Mouse (Mus musculus) macrophage (primary cell): ENCODE measurements around the gene Nudt2. TPM values are rescaled to one million over a fixed set of nuclear protein-coding genes. Genes with fewer than 3 reads are reported as not detected.

Source experiments
- H3K27ac ChIP-seq: fragments of 350-480 bp; formaldehyde crosslinking; 2 replicates; pipeline ENCODE4 v1.9.0; 2021
- H3K36me3 ChIP-seq: fragments of 350-480 bp; formaldehyde crosslinking; 2 replicates; pipeline ENCODE4 v1.9.0; 2021; ENCODE audit errors: inconsistent target
- H3K4me3 ChIP-seq: fragments of 350-480 bp; formaldehyde crosslinking; 2 replicates; pipeline ENCODE4 v1.9.0; 2021; ENCODE audit errors: inconsistent target
- H3K79me2 ChIP-seq: fragments of 350-480 bp; formaldehyde crosslinking; 2 replicates; pipeline ENCODE4 v1.9.0; 2021; ENCODE audit errors: inconsistent target
- WGBS: methylation state at CpG from one replicate; pipeline ENCODE4 v1.1.7; 2026; ENCODE audit warnings: inconsistent platforms; ENCODE audit not compliant: missing documents; 5-methylcytosine and 5-hydroxymethylcytosine counted together
- polyA plus RNA-seq: library from polyadenylated mRNA; stranded (reverse); fragments of 250-400 nt; gene quantifications from 3 replicates; pipeline ENCODE4 v1.2.4, GENCODE M21; 2018; ENCODE audit warnings: inconsistent platforms

Nudt2 gene
- polyA plus RNA-seq, 1 experiment from 2014 or later = 26.0 TPM

DNA sequence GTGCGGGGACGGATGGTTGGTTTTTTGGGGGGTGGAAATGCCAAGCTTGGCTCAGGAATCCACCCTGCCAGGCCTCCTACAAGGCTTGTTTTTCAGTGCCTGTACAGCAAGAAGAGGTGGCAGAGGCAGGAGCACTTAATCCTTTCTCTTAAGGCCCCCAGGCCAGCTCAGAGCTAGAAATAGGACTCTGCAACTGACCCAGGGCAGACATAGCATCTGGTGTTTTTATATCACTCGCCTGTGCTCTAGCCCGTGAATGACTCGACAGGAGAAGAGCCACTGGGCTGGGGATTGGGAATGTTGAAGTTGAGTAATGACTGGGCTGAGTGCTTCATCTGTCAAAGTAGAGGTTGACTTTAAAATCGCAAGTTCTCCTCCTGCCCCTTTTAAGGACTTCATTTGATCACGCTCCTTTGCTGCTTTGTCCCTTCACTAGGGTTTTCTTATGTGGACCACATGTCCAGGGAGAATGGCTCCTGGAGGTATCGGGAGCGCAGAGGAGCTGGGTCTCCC lies 12.8 kb downstream of the Nudt2 start:
- Histone ChIP-seq H3K27ac (no peak overlapping the region), H3K4me3 (no peak overlapping the region)
- WGBS = 96% methylated on average over 9 of the region's 9 CpGs

DNA sequence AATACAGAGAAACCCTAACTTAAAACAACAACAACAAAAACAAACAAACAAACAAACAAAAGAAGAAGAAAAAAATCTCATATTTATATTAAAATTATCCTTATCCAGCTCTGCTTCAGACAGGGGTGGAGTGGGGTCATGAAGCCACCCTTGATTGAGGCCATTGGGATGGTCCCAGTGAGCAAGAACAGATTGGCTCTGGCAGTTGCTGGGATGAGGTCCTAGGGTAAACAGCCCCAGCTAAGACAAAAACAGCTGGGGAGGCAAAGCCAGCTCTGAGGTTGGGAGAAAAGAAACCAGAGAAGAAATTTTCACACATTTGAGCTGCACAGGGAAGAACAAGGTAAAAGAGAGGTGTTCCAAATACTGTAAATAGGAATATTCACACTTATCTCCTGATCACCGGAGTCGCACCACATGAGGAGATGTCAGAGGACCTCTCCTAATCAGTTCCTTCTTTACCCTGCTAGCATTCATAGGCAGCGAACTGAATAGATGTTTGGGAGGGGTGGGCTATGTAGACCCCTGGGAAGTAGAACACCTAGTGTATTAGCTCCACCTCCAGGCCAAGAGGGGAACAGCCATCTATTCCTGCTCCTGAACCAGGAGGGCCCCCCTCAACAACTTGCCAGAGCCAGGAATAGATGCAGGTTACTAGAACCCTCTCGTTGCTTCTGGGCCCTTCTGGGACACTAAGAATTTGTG lies 14.0 kb downstream of the Nudt2 start:
- H3K79me2 ChIP-seq = no peaks in the 10 kb centered on the region
- WGBS = 92% methylated on average over 4 of the region's 4 CpGs
- no peak overlapping the region for H3K4me3 ChIP-seq
- H3K36me3 ChIP-seq = 0 out of 2 replicates have a peak, but pooled peaks cover 17% of the 10 kb centered on the region
- H3K27ac ChIP-seq = no peak overlapping the region

More for the DNA sequence above, 12.8 kb downstream of the Nudt2 start:
- H3K36me3 ChIP-seq = 0 out of 2 replicates have a peak, but pooled peaks cover 17% of the 10 kb centered on the region
- no peaks in the 10 kb centered on the region for H3K79me2 ChIP-seq

DNA sequence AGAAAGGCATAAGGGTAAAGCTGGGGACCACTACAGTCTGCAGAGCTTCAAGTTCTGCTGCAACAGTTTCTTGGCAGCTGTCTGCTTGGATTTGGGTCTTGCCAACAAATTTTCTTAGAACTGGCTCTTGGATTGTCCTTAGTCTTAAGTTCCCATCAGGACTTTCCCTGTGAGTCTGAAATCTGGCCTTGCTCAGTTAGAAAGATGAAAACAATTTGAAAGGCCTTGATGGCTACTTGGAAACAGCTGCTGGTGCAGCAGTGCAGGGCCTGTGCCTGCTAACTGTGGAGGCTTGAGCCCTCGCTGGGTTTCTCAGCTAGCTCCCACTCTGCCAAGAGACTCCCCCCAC lies 14.5 kb downstream of the Nudt2 start:
- 0 out of 2 replicates have a peak, but pooled peaks cover 17% of the 10 kb centered on the region for H3K36me3 ChIP-seq
- no peaks in the 10 kb centered on the region for H3K79me2 ChIP-seq
- H3K27ac ChIP-seq = no peak overlapping the region
- H3K4me3 ChIP-seq = no peak overlapping the region
- WGBS = 88% methylated on average over 1 of the region's 1 CpGs

DNA sequence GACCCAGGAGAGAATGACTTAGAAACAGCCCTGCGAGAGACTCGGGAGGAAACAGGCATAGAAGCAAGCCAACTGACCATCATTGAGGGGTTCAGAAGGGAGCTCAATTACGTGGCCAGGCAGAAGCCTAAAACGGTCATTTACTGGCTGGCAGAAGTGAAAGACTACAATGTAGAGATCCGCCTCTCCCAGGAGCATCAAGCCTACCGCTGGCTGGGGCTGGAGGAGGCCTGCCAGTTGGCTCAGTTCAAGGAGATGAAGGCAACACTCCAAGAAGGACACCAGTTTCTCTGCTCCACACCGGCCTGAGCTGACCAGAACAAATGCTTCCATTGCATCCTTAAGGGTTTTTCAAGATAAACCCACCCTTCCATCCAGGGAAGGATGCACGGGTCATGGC lies 15.3 kb downstream of the Nudt2 start:
- H3K79me2 ChIP-seq = no peaks in the 10 kb centered on the region
- H3K36me3 ChIP-seq = 0 out of 2 replicates have a peak, but pooled peaks cover 17% of the 10 kb centered on the region
- H3K27ac ChIP-seq = no peak overlapping the region
- H3K4me3 ChIP-seq = no peak overlapping the region
- 97% methylated on average over 8 of the region's 8 CpGs for WGBS

DNA sequence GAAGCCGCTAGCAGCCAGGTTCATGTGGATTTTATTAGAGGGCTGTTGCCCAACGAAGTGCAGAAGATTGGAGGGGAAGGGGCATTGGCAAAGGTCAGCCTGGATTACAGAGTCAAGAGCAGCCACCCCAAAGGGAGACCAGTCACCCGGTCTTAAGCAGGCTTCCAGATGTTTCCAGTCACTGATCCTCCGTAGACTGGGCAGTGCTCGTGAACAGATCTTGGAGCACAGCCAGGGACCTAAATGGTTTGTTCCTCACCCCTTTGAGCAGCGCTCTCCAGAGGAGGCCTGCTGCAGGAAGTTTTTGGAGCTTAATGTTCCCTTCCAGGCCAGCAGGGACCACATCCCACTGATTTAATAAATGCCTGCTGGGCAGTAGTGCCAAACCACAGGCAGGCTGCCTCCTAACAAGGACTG lies 16.7 kb downstream of the Nudt2 start:
- 82% methylated on average over 6 of the region's 6 CpGs for WGBS
- H3K27ac ChIP-seq = no peak overlapping the region
- H3K36me3 ChIP-seq = 0 out of 2 replicates have a peak, but pooled peaks cover 17% of the 10 kb centered on the region
- H3K4me3 ChIP-seq = no peak overlapping the region
- H3K79me2 ChIP-seq = no peaks in the 10 kb centered on the region

DNA sequence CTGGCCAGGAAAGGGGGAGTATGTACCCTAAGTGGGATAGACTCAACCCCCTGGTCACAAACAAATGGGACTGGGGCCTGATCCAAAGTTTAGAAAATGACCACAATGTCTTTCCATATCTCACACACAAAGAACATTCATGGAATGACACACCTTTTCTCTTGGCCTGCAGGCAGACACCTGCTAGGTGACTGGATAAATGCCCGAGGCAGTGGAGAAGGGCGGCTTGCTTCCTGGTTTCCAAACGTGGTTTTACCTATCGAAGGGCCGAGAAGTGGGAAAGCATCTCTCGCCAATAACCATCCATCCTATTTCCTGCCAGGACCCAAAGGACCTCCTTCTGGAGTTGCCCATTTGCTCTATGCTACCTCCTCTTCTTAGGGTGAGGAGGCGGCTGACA lies 28.0 kb downstream of the Nudt2 start:
- Histone ChIP-seq H3K79me2 (no peaks in the 10 kb centered on the region), H3K4me3 (no peak overlapping the region), H3K36me3 (no peaks in the 10 kb centered on the region), H3K27ac (no peak overlapping the region)
- 96% methylated on average over 7 of the region's 7 CpGs for WGBS

DNA sequence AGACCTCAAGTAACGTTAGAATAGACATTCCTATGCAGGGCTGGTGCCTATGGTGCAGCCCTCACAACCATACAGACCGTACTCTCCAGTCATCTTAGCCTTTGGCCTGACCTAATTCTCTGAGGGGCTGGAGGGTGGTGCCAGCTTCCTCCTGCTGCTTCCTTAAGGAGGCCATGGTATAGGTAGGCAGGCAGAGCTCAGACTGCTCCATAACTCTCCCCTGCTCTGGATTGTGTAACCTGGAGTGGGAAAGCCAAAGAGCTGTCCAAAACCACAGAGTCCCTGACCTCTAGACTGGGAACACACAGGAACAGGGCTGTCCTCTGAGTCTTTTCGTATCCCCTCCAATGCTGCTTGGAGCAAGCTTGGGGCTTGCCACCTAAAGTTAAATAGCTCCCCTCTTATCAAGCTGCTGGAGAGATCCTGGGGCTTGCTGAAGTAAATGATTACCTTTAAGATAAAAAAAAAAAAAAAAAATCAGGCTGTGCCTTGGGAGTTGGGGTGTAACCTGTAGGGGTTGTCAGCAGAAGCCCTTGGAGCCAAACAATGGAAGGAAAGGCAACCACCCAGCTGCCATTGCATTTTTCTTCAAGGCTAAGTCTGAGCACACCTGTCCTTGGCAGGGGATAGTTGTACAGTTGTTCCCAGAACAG lies 28.6 kb downstream of the Nudt2 start:
- no peaks in the 10 kb centered on the region for H3K36me3 ChIP-seq
- H3K4me3 ChIP-seq = no peak overlapping the region
- WGBS = 91% methylated on average over 3 of the region's 3 CpGs
- H3K27ac ChIP-seq = no peak overlapping the region
- H3K79me2 ChIP-seq = no peaks in the 10 kb centered on the region

DNA sequence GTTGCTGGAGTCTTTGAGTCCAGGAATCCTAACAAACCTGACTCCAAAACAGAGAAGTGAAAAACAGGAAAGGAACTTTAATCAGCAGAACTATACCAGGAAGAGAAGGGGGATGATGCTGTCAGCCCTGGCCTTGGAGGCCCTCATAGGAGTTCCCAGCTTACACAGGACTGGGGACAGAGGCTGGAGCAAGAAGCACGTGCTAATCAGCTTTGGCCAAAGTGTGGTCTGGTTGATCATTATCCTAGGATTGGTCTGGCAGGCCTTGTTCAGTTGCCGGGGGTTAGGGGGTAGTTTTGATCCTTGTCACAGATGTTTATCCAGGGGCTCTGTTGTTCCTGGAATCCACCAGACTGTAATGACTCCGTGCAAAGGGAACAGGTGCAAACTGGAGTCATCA lies 29.4 kb downstream of the Nudt2 start:
- no peaks in the 10 kb centered on the region for H3K36me3 ChIP-seq
- H3K4me3 ChIP-seq = no peak overlapping the region
- 53% methylated on average over 3 of the region's 3 CpGs for WGBS
- H3K27ac ChIP-seq = no peak overlapping the region
- no peaks in the 10 kb centered on the region for H3K79me2 ChIP-seq

DNA sequence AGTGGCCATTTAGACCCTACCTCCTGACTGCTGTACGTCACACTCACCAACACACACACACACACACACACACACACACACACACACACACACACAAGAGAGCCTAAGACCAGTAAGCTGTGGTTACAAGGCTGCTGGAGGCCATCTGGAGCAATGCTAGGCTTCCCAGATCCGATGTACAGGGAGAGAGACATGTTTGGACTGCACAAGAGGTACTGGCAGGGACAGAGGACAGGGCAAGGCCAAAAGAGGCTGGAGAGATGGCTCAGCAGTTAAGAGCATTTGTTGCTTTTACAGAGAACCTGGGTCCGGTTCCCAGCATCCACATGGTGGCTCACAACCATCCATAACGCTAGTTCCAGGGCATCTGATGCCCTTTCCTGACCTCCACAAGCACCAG lies 30.1 kb downstream of the Nudt2 start:
- 91% methylated on average over 4 of the region's 4 CpGs for WGBS
- Histone ChIP-seq H3K4me3 (no peak overlapping the region), H3K79me2 (no peaks in the 10 kb centered on the region)

DNA sequence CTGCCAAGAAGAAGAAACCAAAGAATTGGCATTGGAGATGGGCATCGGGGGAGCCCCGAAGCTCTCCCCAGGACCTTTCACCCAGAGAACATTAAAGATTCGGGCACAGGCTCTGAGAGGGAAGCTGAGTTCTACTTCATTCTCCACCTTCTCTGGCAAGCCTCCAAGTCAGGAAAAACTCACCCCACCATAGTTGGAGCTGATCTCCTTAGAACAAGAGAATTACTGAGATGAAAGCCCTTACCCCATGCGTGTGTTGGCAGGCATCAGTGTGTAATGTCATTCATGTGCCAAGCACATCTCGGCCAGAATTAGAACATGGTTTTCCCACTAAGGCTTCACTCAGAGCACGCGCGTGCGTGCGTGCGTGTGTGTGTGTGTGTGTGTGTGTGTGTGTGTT lies 30.9 kb downstream of the Nudt2 start:
- Histone ChIP-seq H3K4me3 (no peak overlapping the region), H3K36me3 (no peaks in the 10 kb centered on the region), H3K27ac (no peak overlapping the region), H3K79me2 (no peaks in the 10 kb centered on the region)
- WGBS = 87% methylated on average over 11 of the region's 11 CpGs

More for the DNA sequence above, 30.1 kb downstream of the Nudt2 start:
- H3K36me3 ChIP-seq = no peaks in the 10 kb centered on the region
- H3K27ac ChIP-seq = no peak overlapping the region

DNA sequence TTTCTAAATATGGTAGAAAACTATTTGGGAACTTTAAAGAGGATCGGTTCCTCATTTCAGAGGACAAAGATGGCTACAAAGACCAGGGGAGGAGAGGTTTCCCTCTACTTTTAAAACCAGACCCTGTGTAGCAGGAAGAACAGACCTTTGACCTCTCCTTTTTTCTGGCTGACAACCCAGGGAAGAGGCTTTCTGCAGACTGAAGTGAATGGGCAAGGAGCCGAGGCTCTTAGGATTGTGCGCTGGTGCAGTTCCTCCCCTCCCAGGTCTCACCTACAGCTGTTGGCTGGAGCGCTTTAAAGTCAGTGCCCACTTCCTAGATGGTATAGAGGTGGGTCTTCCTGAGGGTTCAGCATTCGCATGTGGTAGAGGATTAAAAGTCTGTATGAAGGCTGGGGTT lies 32.1 kb downstream of the Nudt2 start:
- Histone ChIP-seq H3K36me3 (no peaks in the 10 kb centered on the region), H3K27ac (no peak overlapping the region), H3K4me3 (no peak overlapping the region), H3K79me2 (no peaks in the 10 kb centered on the region)
- WGBS = 43% methylated on average over 5 of the region's 5 CpGs

DNA sequence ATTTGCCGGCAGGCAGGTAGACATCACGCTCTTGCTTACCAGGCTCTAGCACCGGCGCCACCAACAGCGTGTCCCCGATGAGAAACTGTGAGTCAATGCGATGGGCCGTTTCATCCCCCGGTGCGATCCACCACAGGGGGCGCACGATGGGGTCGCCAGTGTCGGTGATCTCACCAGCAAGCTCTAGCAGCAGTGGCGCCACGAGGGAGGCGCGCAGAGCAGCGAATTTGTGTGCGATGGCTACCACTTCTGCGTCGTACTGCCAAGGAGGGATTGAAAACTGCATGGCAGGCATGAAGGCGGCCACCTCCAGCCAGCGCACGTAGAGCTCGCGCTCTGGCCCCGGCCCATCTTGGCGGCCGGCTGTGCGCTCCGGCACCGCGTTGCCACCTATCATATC lies 32.6 kb downstream of the Nudt2 start:
- Histone ChIP-seq H3K4me3 (no peak overlapping the region), H3K27ac (no peak overlapping the region), H3K79me2 (no peaks in the 10 kb centered on the region), H3K36me3 (no peaks in the 10 kb centered on the region)
- 4% methylated on average over 34 of the region's 34 CpGs for WGBS

DNA sequence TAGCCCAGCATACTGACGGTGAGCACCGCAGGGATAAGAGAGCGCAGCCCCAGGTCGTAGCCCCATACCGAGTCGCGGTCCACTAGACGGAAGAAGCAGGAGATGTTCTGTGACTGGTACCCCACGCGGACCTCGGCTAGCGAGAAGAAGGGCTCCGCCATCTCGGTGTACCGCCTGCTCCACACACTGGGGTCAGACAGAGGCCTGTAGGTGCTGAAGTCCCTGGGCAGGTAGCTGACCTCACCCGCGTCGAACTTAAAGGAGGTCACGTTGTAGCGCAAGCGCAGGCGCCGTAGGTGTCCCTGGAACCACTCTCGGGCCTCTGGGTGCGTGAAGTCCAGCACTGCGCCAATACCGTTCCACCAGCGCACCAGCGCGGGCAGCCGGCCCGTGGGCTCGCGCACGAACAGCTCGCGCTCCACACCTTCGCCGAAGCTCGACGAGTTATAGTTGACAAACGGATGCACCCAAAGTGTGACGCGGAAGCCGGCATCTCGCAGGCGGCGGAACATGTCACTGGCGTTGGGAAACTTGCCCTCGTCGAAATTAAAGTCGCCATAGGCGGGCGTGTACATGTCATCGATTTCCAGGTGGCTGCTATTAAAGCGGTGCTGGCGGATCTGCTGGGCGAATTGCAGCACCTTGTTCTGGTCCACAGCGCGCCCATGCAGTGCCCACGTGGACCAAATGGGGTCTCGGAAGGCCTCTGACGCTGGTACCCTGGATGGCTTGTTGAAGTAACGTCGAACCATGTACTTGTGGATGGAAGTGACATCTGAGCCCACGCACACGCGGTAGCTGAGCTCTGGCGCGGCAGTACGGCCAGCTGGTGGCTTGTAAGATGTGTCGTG lies 33.3 kb downstream of the Nudt2 start:
- no peaks in the 10 kb centered on the region for H3K79me2 ChIP-seq
- H3K27ac ChIP-seq = no peak overlapping the region
- H3K36me3 ChIP-seq = no peaks in the 10 kb centered on the region
- WGBS = 7% methylated on average over 70 of the region's 72 CpGs
- no peak overlapping the region for H3K4me3 ChIP-seq

DNA sequence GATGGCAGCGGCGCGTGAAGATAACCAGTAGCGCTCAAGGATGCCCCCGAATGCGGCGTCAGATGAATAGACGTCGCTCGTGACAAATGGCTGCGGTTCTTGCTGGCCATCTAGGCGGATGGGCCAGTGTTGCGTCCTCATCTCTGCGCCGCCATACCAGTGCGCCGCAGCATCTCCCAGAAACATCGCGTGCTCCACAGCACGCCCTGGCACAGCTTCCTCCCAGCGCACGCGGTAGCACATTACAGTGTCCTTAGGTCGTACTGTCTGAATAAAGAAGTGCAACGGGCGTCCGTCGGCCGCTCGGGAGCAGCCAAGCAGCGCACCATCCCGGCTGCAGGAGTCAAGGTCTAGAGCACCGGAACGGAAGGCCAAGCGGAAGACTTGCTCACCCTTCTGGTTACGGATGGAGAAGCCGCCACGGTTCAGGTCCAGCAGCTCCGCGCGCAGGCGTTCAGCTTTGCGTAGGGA lies 34.0 kb downstream of the Nudt2 start:
- WGBS = 3% methylated on average over 40 of the region's 43 CpGs
- no peak overlapping the region for H3K4me3 ChIP-seq

More for the DNA sequence above, 34.0 kb downstream of the Nudt2 start:
- H3K27ac ChIP-seq = no peak overlapping the region
- no peaks in the 10 kb centered on the region for H3K36me3 ChIP-seq
- H3K79me2 ChIP-seq = no peaks in the 10 kb centered on the region
